Mouse (Mus musculus) embryonic fibroblast, embryonic 13.5 days (primary cell): ENCODE data around the gene Rragc.

Experiments used
- CTCF ChIP-seq: IDR thresholded peaks from 2 replicates; pipeline ENCODE4 v1.5.1; 2011; ENCODE audit warnings: mild to moderate bottlenecking, control low read depth, low read length, moderate library complexity, borderline replicate concordance; ENCODE audit not compliant: insufficient read depth
- POLR2A ChIP-seq: IDR thresholded peaks from 2 replicates; pipeline ENCODE4 v1.6.1; 2011; ENCODE audit warnings: low read depth, mild to moderate bottlenecking, control low read depth, low read length, moderate library complexity

DNA sequence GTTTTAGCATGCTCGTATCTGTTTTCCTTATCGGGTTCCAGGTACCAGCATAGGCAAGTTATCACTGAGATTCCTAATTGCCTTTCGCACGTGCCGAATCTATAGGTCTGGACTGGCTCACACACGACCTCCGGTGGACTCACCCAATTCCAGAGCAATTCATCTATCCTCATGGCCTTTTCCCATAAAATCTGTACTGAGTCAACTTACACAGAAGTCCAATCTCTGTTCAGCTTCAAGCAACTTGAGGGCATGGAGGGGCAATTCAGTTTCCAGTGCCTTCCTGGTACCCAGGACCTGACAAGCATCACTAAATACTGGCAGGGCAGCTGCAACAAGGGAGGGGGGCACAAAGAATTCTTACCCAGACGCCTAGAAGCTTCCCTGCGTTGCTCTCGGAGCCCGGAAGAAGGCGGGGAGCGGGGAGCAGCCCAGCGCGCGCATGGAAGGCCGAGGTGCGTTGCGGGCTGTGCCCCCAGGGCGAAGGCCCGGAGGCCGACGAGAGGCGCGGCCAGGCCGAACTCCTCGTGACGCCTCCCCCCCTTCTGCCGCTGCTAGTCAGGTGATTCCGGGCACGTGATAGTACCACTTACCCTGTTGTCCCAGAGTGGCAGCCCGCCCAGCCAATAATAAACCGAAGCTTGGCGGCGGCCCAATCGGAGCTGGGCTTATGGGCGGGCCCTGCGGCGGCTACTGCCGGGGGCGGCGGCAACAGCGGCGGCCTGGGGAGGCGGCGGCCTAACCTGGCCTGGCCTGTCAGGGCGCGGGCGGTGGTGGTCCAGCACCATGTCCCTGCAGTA is at the start of gene Rragc:
- no peak for TF ChIP-seq CTCF
- TF ChIP-seq POLR2A, result peak; percentile 74
